Mouse (Mus musculus) hindbrain, embryonic 11.5 days (tissue): ENCODE measurements at regions not wholly inside any gene's neighbourhood (a gene's known extent, or its start where the extent isn't known, plus 50 kb on each side); places are given as distances from the start of the nearest gene placed in this dataset.
A peak's percentile ranks its signal among the peaks of the same experiment; 100 is the strongest.

Experiments
- ATAC-seq: fragments of 200-750 bp; cut with Nextera tagmentation; 2 replicates; pipeline ENCODE4 v1.8.0; 2017; ENCODE audit warnings: mild to moderate bottlenecking, moderate TSS enrichment, moderate library complexity; ENCODE audit not compliant: low FRiP score
- DNase-seq: peaks from one replicate; pipeline ENCODE4 v3.0.0-alpha.2; 2015; ENCODE audit warnings: low spot score
- H3K27ac ChIP-seq: fragments of 300-500 bp; sonication (generic); 2 replicates; pipeline ENCODE4 v1.5.1; 2014; ENCODE audit warnings: mild to moderate bottlenecking, low read depth, low read length
- H3K27me3 ChIP-seq: fragments of 300-500 bp; sonication (generic); 2 replicates; pipeline ENCODE4 v1.6.1; 2014; ENCODE audit warnings: mild to moderate bottlenecking, low read length, moderate library complexity, mixed read lengths; ENCODE audit not compliant: control insufficient read depth, insufficient read depth
- H3K36me3 ChIP-seq: fragments of 300-500 bp; sonication (generic); 2 replicates; pipeline ENCODE4 v1.6.1; 2014; ENCODE audit warnings: mild to moderate bottlenecking, low read length, moderate library complexity, mixed read lengths; ENCODE audit not compliant: control insufficient read depth, insufficient read depth
- H3K4me1 ChIP-seq: fragments of 300-500 bp; sonication (generic); replicated peaks from 2 replicates; pipeline ENCODE4 v1.6.1; 2014; ENCODE audit warnings: low read length, mixed read lengths; ENCODE audit not compliant: control insufficient read depth, insufficient read depth
- H3K4me2 ChIP-seq: fragments of 300-500 bp; sonication (generic); replicated peaks from 2 replicates; pipeline ENCODE4 v1.6.1; 2014; ENCODE audit warnings: mild to moderate bottlenecking, low read depth, low read length
- H3K4me3 ChIP-seq: fragments of 300-500 bp; sonication (generic); 2 replicates; pipeline ENCODE4 v1.5.1; 2014; ENCODE audit warnings: low read depth, low read length
- H3K9ac ChIP-seq: fragments of 300-500 bp; sonication (generic); 2 replicates; pipeline ENCODE4 v1.6.1; 2014; ENCODE audit warnings: low read depth, low read length
- H3K9me3 ChIP-seq: fragments of 300-500 bp; sonication (generic); 2 replicates; pipeline ENCODE4 v1.6.1; 2016; ENCODE audit warnings: low read length; ENCODE audit not compliant: control insufficient read depth
- WGBS: fragments of 180-500 bp; shearing (Covaris S2); extraction: QIAGEN DNeasy Blood & Tissue Kit; methylation state at CpG from one replicate; pipeline ENCODE4 v1.1.7; 2014; 5-methylcytosine and 5-hydroxymethylcytosine counted together

GRCm38 (mm10) chr2:147941319-147941718 lies 105.5 kb downstream of the Foxa2 start:
- no peak for ATAC-seq
- no peaks in the 10 kb centered on the region for H3K9me3 ChIP-seq
- no peaks in the 10 kb centered on the region for H3K36me3 ChIP-seq
- no peaks in the 10 kb centered on the region for H3K27me3 ChIP-seq
- no peak for DNase-seq
- no peak overlapping the region for H3K27ac ChIP-seq
- H3K4me1 ChIP-seq: no peaks in the 10 kb centered on the region
- H3K4me3 ChIP-seq: no peak overlapping the region
- 30% methylated on average over 4 of the region's 4 CpGs for WGBS
- no peak overlapping the region for H3K9ac ChIP-seq
- H3K4me2 ChIP-seq: no peak overlapping the region

GRCm38 (mm10) chr2:147932494-147932893 lies 114.3 kb downstream of the Foxa2 start:
- H3K4me2 ChIP-seq: no peak overlapping the region
- DNase-seq (no peak), ATAC-seq (no peak)
- H3K27me3 ChIP-seq: no peaks in the 10 kb centered on the region
- H3K9ac ChIP-seq: no peak overlapping the region
- no peaks in the 10 kb centered on the region for H3K9me3 ChIP-seq
- no peaks in the 10 kb centered on the region for H3K36me3 ChIP-seq
- H3K27ac ChIP-seq: no peak overlapping the region
- no peaks in the 10 kb centered on the region for H3K4me1 ChIP-seq
- WGBS: 90% methylated on average over 2 of the region's 2 CpGs
- no peak overlapping the region for H3K4me3 ChIP-seq

- Histone ChIP-seq H3K36me3 (no peaks in the 10 kb centered on the region), H3K4me3 (no peak overlapping the region), H3K4me1 (no peaks in the 10 kb centered on the region), H3K4me2 (no peak overlapping the region), H3K27me3 (no peaks in the 10 kb centered on the region), H3K27ac (no peak overlapping the region), H3K9ac (no peak overlapping the region), H3K9me3 (no peaks in the 10 kb centered on the region)
- ATAC-seq: no peak
- 81% methylated on average over 5 of the region's 5 CpGs for WGBS
- no peak for DNase-seq
These were observed 117.6 kb downstream of the Foxa2 start for GRCm38 (mm10) chr2:147929031-147929711.

- no peak overlapping the region for H3K4me2 ChIP-seq
- no peaks in the 10 kb centered on the region for H3K4me1 ChIP-seq
- H3K36me3 ChIP-seq: no peaks in the 10 kb centered on the region
- no peak for ATAC-seq
- no peak overlapping the region for H3K4me3 ChIP-seq
- WGBS: 72% methylated on average over 10 of the region's 10 CpGs
- no peaks in the 10 kb centered on the region for H3K27me3 ChIP-seq
- H3K9me3 ChIP-seq: no peaks in the 10 kb centered on the region
- H3K27ac ChIP-seq: no peak overlapping the region
- H3K9ac ChIP-seq: no peak overlapping the region
- DNase-seq: no peak
These were observed 118.7 kb downstream of the Foxa2 start for GRCm38 (mm10) chr2:147927792-147928670.

GRCm38 (mm10) chr2:147926861-147927260 lies 119.9 kb downstream of the Foxa2 start:
- no peaks in the 10 kb centered on the region for H3K36me3 ChIP-seq
- no peak overlapping the region for H3K27ac ChIP-seq
- no peak overlapping the region for H3K9ac ChIP-seq
- H3K4me2 ChIP-seq: no peak overlapping the region
- H3K9me3 ChIP-seq: no peaks in the 10 kb centered on the region
- WGBS: 88% methylated on average over 3 of the region's 3 CpGs
- no peaks in the 10 kb centered on the region for H3K4me1 ChIP-seq
- H3K4me3 ChIP-seq: no peak overlapping the region
- H3K27me3 ChIP-seq: no peaks in the 10 kb centered on the region
- no peak for DNase-seq
- no peak for ATAC-seq

- Histone ChIP-seq H3K27me3 (peaks cover 72% of the 10 kb centered on the region), H3K27ac (no peak overlapping the region), H3K4me2 (no peak overlapping the region), H3K9me3 (no peaks in the 10 kb centered on the region), H3K4me1 (peaks cover 3% of the 10 kb centered on the region), H3K9ac (no peak overlapping the region), H3K36me3 (no peaks in the 10 kb centered on the region), H3K4me3 (no peak overlapping the region)
- WGBS: 25% methylated on average over 6 of the region's 6 CpGs
- DNase-seq: peak; percentile 30
- ATAC-seq: peak; percentile 31; the same call in 1 of the 2 replicates
These were observed 139.4 kb downstream of the Foxa2 start for GRCm38 (mm10) chr2:147907341-147907740.

- Histone ChIP-seq H3K4me3 (no peak overlapping the region), H3K27ac (no peak overlapping the region), H3K4me2 (no peak overlapping the region), H3K36me3 (no peaks in the 10 kb centered on the region), H3K4me1 (peaks cover 3% of the 10 kb centered on the region), H3K9ac (no peak overlapping the region), H3K27me3 (peaks cover 72% of the 10 kb centered on the region), H3K9me3 (no peaks in the 10 kb centered on the region)
- ATAC-seq (peak; percentile 78), DNase-seq (peak; percentile 57)
- 7% methylated on average over 19 of the region's 19 CpGs for WGBS
These were observed 140.7 kb downstream of the Foxa2 start for GRCm38 (mm10) chr2:147905759-147906740.

GRCm38 (mm10) chr2:147905118-147905517 lies 141.7 kb downstream of the Foxa2 start:
- Histone ChIP-seq H3K27ac (no peak overlapping the region), H3K36me3 (no peaks in the 10 kb centered on the region), H3K27me3 (peaks cover 72% of the 10 kb centered on the region), H3K9ac (no peak overlapping the region), H3K4me1 (peaks cover 3% of the 10 kb centered on the region), H3K4me3 (no peak overlapping the region), H3K9me3 (no peaks in the 10 kb centered on the region), H3K4me2 (no peak overlapping the region)
- 28% methylated on average over 3 of the region's 3 CpGs for WGBS
- DNase-seq (peak; percentile 8), ATAC-seq (no peak)
